Mouse (Mus musculus) hindbrain, embryonic 10.5 days (tissue): Measurements from ENCODE around the gene Ntm. TPM values are rescaled to one million over a fixed set of nuclear protein-coding genes. Genes with fewer than 3 reads are reported as not detected.
A peak's percentile ranks its signal among the peaks of the same experiment; 100 is the strongest.

ENCODE experiments used
- DNase-seq: peaks from one replicate; pipeline ENCODE4 v3.0.0-alpha.2; 2017; ENCODE audit warnings: low spot score
- H3K27ac ChIP-seq: fragments of 300-500 bp; sonication (generic); 2 replicates; pipeline ENCODE4 v1.5.1; 2016; ENCODE audit warnings: mild to moderate bottlenecking, moderate library complexity
- H3K27me3 ChIP-seq: fragments of 300-500 bp; sonication (generic); 2 replicates; pipeline ENCODE4 v1.6.1; 2016; ENCODE audit warnings: mild to moderate bottlenecking; ENCODE audit not compliant: poor library complexity, insufficient read depth, severe bottlenecking
- H3K36me3 ChIP-seq: fragments of 300-500 bp; sonication (generic); 2 replicates; pipeline ENCODE4 v1.6.1; 2016; ENCODE audit warnings: mild to moderate bottlenecking, moderate library complexity
- H3K4me1 ChIP-seq: fragments of 300-500 bp; sonication (generic); replicated peaks from 2 replicates; pipeline ENCODE4 v1.6.1; 2016; ENCODE audit warnings: mild to moderate bottlenecking
- H3K4me3 ChIP-seq: fragments of 300-500 bp; sonication (generic); 2 replicates; pipeline ENCODE4 v1.5.1; 2016; ENCODE audit warnings: mild to moderate bottlenecking, moderate library complexity
- H3K9me3 ChIP-seq: fragments of 300-500 bp; sonication (generic); 2 replicates; pipeline ENCODE4 v1.6.1; 2016; ENCODE audit warnings: mild to moderate bottlenecking, moderate library complexity
- WGBS: fragments of 180-500 bp; shearing (Covaris S2); methylation state at CpG from one replicate; pipeline ENCODE4 v1.1.7; 2016; 5-methylcytosine and 5-hydroxymethylcytosine counted together
- polyA plus RNA-seq: library from polyadenylated mRNA; unstranded; fragments of >200 nt; fragmentation: Nextera tagmentation; extraction: Ambion mirVana; gene quantifications from 2 replicates; pipeline ENCODE4 v1.2.1, GENCODE M21; 2016

Ntm gene
- polyA plus RNA-seq, 1 experiment from 2014 or later: 12.1 TPM

GRCm38 (mm10) chr9:29215796-29216195 lies 747.1 kb downstream of the Ntm start:
- 94% methylated on average over 2 of the region's 2 CpGs for WGBS
- DNase-seq: no peak

DNA sequence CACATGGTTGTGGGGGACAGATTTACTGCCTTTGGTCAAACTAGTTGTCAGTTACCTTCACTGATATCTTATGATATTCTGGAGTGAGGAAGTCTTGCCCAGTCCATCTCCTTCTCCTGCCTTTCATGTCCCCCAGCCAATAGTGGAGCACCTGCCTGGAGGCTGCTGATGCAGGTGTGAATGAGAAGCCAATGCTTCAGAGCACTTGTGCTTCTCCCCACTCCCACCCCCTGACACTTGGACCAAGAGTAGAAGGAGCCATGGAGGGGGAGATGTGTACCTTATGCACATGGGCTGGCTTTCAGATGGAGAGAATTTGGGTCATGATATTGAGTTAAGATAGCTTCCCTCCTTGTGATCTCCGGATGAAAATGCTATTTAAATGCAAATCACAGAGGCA lies 747.7 kb downstream of the Ntm start:
- WGBS: 74% methylated on average over 1 of the region's 1 CpGs
- Histone ChIP-seq H3K9me3 (no peaks in the 10 kb centered on the region), H3K36me3 (no peaks in the 10 kb centered on the region), H3K27me3 (no peaks in the 10 kb centered on the region), H3K4me1 (peaks cover 4% of the 10 kb centered on the region; the same call in 1 of the 2 replicates), H3K4me3 (no peak overlapping the region), H3K27ac (no peak overlapping the region)
- DNase-seq: no peak

More at GRCm38 (mm10) chr9:29215796-29216195, 747.1 kb downstream of the Ntm start:
- H3K9me3 ChIP-seq: no peaks in the 10 kb centered on the region
- H3K27me3 ChIP-seq: no peaks in the 10 kb centered on the region
- H3K36me3 ChIP-seq: no peaks in the 10 kb centered on the region
- H3K4me1 ChIP-seq: peaks cover 4% of the 10 kb centered on the region; the same call in 1 of the 2 replicates
- H3K27ac ChIP-seq: no peak overlapping the region
- no peak overlapping the region for H3K4me3 ChIP-seq

DNA sequence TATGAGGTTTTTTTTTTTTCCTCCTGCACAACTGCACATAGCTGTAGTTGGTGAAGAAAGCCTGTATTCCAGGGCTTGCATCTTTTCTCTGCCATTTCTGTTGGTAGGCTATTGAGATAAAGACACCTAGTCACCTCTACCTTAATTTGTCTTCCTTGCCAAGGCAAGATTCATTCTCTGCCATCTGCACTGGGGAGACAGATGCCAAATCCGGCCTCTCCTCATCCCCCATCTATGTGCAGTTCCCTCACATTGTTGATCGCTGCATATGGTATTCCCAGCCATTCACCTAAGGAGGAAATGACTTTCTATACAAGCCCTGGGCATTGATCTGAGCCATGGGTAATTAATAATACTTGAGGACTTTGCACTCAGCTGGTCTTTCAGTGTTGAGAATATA lies 753.7 kb downstream of the Ntm start:
- no peaks in the 10 kb centered on the region for H3K27me3 ChIP-seq
- 92% methylated on average over 2 of the region's 2 CpGs for WGBS
- no peak for DNase-seq
- H3K36me3 ChIP-seq: no peaks in the 10 kb centered on the region
- no peak overlapping the region for H3K4me3 ChIP-seq
- no peaks in the 10 kb centered on the region for H3K9me3 ChIP-seq
- H3K4me1 ChIP-seq: 0 out of 2 replicates have a peak, but pooled peaks cover 6% of the 10 kb centered on the region
- no peak overlapping the region for H3K27ac ChIP-seq

GRCm38 (mm10) chr9:29208142-29208541 lies 754.8 kb downstream of the Ntm start:
- no peak overlapping the region for H3K4me3 ChIP-seq
- DNase-seq: no peak
- 63% methylated on average over 5 of the region's 5 CpGs for WGBS

DNA sequence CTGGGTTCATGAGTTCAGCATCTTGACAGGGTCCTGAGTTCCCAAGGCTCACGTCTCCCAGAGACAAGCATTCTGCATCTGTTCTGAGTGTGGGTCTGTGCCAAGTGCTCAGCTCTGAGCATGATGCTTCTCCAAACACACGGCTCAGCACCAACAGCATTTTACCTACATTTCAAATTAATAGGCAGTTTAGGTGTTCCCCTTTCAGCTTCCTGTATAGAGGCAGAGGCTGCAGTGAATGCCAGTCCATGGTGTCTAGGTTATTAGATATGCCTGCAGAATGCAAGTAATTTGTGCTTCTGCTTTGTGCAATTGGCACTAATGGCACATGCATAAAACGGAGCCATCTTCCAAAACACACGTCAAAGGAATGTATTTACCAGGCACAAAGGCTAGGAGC lies 757.3 kb downstream of the Ntm start:
- no peak for DNase-seq
- WGBS: 87% methylated on average over 4 of the region's 4 CpGs
- no peaks in the 10 kb centered on the region for H3K27me3 ChIP-seq

More at GRCm38 (mm10) chr9:29208142-29208541, 754.8 kb downstream of the Ntm start:
- Histone ChIP-seq H3K4me1 (0 out of 2 replicates have a peak, but pooled peaks cover 6% of the 10 kb centered on the region), H3K9me3 (no peaks in the 10 kb centered on the region), H3K27me3 (no peaks in the 10 kb centered on the region), H3K36me3 (no peaks in the 10 kb centered on the region), H3K27ac (no peak overlapping the region)

DNA sequence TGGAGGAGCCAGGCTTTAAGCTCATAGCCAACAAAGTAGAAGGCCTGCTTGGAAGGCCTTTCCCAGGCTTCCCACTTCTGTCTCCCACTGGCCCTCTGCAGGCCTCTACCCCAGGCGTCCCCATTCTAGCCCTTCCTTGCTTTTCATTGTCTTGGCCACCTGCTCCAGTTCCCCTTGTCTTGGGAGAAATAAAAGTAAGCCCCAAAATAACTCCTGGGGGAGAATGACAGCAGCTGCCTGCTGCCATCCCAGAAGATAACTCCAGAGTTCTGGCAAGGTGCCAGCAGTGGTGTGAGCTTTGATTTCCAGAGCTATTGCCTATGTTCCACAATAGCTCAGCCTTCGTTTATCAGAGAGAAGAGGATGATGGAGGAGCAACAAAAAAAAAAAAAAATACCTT lies 760.7 kb downstream of the Ntm start:
- no peaks in the 10 kb centered on the region for H3K9me3 ChIP-seq
- H3K36me3 ChIP-seq: no peaks in the 10 kb centered on the region
- H3K4me3 ChIP-seq: no peak overlapping the region
- H3K4me1 ChIP-seq: peaks cover 3% of the 10 kb centered on the region; the same call in 1 of the 2 replicates
- H3K27me3 ChIP-seq: no peaks in the 10 kb centered on the region
- no peak for DNase-seq
- no peak overlapping the region for H3K27ac ChIP-seq
- WGBS: 56% methylated on average over 2 of the region's 2 CpGs

More for the DNA sequence above, 757.3 kb downstream of the Ntm start:
- no peaks in the 10 kb centered on the region for H3K9me3 ChIP-seq
- peaks cover 9% of the 10 kb centered on the region; the same call in 1 of the 2 replicates for H3K4me1 ChIP-seq
- no peaks in the 10 kb centered on the region for H3K36me3 ChIP-seq
- no peak overlapping the region for H3K27ac ChIP-seq
- no peak overlapping the region for H3K4me3 ChIP-seq

DNA sequence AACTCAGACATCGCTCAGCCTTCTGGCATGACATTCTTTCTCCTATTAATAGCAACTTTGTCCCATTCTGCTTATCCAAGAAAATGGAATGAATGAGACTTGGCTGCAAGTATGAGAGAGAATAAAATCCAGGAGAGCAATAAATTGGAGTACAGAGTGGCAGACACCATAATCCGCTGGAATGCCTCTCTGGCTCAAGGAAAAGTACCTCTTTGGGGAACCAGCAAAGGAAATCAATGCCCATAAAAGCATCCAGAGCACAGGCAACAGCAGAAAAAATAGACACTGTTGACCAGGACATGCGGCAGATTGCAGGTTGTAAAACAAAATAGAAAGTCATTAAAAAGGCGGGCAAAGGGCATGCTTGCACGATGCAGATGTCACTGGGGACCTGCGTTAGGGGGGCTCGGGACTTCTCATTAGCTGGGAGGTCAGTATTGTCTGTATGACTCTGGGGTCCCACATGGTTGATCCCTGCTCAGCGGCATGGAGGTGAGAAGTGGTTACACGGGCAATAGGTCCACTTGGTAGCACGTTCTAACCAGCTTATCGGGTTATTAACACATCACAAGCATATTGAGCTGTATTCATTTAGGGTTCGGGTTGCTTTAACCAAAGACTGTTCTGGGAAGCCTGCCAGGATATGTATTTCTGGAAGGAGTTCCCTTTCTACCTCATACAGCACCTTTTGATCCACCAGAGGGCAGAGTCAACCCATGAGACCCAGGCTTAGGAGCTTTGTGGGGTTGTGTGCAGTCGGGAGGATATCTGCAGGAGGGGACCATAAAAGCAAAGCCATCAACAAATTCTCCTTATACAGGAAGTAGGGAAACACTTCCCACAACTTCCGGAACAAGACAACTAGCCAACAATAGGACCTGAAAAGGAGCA lies 761.5 kb downstream of the Ntm start:
- H3K27ac ChIP-seq: no peak overlapping the region
- H3K36me3 ChIP-seq: no peaks in the 10 kb centered on the region
- no peaks in the 10 kb centered on the region for H3K9me3 ChIP-seq
- 66% methylated on average over 14 of the region's 14 CpGs for WGBS
- no peak overlapping the region for H3K4me3 ChIP-seq
- H3K4me1 ChIP-seq: peaks cover 3% of the 10 kb centered on the region; the same call in 1 of the 2 replicates
- no peaks in the 10 kb centered on the region for H3K27me3 ChIP-seq
- peak; percentile 18 for DNase-seq

GRCm38 (mm10) chr9:29197046-29197445 lies 765.9 kb downstream of the Ntm start:
- Histone ChIP-seq H3K27ac (no peak overlapping the region), H3K4me1 (peaks cover under 1% of the 10 kb centered on the region; the same call in 1 of the 2 replicates), H3K27me3 (no peaks in the 10 kb centered on the region), H3K9me3 (no peaks in the 10 kb centered on the region), H3K36me3 (no peaks in the 10 kb centered on the region), H3K4me3 (no peak overlapping the region)
- DNase-seq: no peak
- WGBS: 87% methylated on average over 3 of the region's 3 CpGs

DNA sequence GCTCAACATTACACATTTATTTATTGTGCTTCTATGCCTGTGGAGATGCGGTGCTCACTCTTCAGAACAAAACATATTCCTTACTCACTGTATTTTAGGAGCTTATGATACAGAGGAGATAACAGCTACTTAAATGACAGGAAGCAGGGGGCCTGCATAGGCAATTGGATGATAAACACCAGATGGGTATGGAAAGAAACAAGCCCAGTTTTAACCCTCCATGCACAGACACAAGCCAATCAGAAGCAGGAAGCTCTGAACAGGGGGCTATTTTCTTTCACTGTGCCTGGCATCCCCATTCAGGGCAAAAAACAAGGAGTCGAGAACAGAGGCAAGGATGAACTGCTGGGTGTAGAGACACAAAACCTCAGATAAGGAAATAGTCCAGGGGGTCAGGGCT lies 768.7 kb downstream of the Ntm start:
- Histone ChIP-seq H3K27me3 (no peaks in the 10 kb centered on the region), H3K27ac (no peak overlapping the region), H3K4me1 (peaks cover 4% of the 10 kb centered on the region; the same call in 1 of the 2 replicates), H3K4me3 (no peak overlapping the region), H3K9me3 (no peaks in the 10 kb centered on the region), H3K36me3 (no peaks in the 10 kb centered on the region)
- no peak for DNase-seq
- WGBS: 74% methylated on average over 2 of the region's 2 CpGs

GRCm38 (mm10) chr9:29183011-29183410 lies 779.9 kb downstream of the Ntm start:
- Histone ChIP-seq H3K4me1 (no peaks in the 10 kb centered on the region), H3K27me3 (no peaks in the 10 kb centered on the region), H3K27ac (no peak overlapping the region), H3K4me3 (no peak overlapping the region), H3K9me3 (no peaks in the 10 kb centered on the region), H3K36me3 (no peaks in the 10 kb centered on the region)
- 90% methylated on average over 5 of the region's 5 CpGs for WGBS
- DNase-seq: no peak

DNA sequence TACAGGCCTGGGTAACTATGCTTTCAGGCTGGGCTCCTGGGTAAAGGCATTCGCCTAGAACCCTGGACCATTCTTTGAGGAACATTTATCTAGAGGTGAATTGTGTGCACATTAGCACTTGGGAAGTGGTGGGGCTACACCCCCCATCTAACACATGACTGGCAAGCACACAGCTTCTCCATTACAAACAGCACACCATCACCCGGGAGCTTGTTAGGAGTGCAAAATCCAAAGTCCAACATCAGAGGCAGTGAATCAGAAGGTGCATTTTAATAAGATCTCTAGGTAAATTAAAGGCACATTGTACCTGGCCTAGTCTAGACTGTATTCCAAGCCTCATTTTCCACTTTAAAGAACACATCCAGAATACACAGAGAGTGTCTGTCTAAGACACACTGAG lies 781.3 kb downstream of the Ntm start:
- no peaks in the 10 kb centered on the region for H3K9me3 ChIP-seq
- no peaks in the 10 kb centered on the region for H3K36me3 ChIP-seq
- WGBS: 89% methylated on average over 2 of the region's 2 CpGs
- H3K27me3 ChIP-seq: no peaks in the 10 kb centered on the region
- H3K4me3 ChIP-seq: no peak overlapping the region
- H3K4me1 ChIP-seq: no peaks in the 10 kb centered on the region
- DNase-seq: no peak
- no peak overlapping the region for H3K27ac ChIP-seq

GRCm38 (mm10) chr9:29165731-29166130 lies 797.2 kb downstream of the Ntm start:
- H3K4me1 ChIP-seq: no peaks in the 10 kb centered on the region
- H3K27me3 ChIP-seq: no peaks in the 10 kb centered on the region
- no peak for DNase-seq
- H3K4me3 ChIP-seq: no peak overlapping the region
- no peaks in the 10 kb centered on the region for H3K36me3 ChIP-seq
- no peaks in the 10 kb centered on the region for H3K9me3 ChIP-seq
- no peak overlapping the region for H3K27ac ChIP-seq
- 74% methylated on average over 2 of the region's 2 CpGs for WGBS

GRCm38 (mm10) chr9:29161059-29161642 lies 801.8 kb downstream of the Ntm start:
- no peak for DNase-seq
- Histone ChIP-seq H3K36me3 (no peaks in the 10 kb centered on the region), H3K27ac (no peak overlapping the region), H3K4me1 (no peaks in the 10 kb centered on the region), H3K4me3 (no peak overlapping the region), H3K27me3 (no peaks in the 10 kb centered on the region), H3K9me3 (no peaks in the 10 kb centered on the region)
- WGBS: 44% methylated on average over 7 of the region's 7 CpGs
